Mouse (Mus musculus): ENCODE data around the gene Clec12a. TPM values are rescaled to one million over a fixed set of nuclear protein-coding genes. Genes with fewer than 3 reads are reported as not detected.

The Clec12a gene
- total RNA-seq, 2 experiments from 2014 or later = not detected

GRCm38 (mm10) chr6:129369374-129370132 lies 27.1 kb downstream of the Clec12a start:
- no peak for DNase-seq (ENCODE audit: low spot score in 2 of 2)

DNA sequence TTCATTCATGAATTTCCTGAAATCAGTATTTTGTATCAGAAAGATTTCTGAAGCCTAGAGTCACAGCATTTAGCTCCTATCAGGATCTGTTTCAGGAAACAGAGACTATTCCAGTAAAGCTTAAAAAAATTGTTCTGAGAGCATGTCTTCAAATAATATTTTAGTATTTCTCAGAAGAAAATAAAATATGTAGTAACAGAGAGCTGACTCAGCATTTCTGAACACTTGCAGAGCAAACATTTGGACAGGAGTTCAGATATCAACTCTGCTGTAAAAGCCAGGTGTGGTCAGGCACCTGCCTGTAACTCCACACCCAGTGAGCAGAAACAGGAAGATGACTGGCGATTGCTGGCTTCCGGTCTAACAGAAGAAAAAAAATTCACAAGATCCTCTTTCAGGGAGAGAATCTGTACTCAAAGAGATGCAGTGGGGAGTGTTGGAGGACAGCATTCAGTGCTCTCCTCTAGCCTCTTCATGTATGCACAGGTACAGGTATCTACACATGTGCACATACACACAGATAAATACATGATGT lies 32.5 kb downstream of the Clec12a start:
- no peak for DNase-seq (ENCODE audit: low spot score in 2 of 2)

DNA sequence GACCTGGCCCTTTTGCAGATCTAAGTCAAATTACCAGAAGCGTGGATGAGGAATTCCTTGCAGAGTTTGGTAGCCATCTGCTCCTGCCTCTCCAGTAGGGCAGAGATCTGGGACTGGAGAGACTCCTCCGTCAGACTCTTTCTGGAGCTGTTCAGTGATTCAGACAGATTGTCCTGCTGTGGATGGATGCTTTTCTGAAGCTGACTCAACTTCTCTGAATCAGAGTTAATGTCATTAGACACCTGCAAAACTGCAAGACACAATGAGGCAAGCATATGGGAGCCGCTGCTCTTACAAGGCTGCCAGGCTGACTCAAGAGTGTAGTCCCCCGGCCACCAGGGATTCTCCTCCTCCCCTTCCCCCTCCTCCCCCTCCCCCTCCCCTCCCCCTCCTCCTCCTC lies 38.0 kb downstream of the Clec12a start:
- DNase-seq (ENCODE audit: low spot score in 2 of 2) = peak in 1 of 2 experiments; percentile 16

DNA sequence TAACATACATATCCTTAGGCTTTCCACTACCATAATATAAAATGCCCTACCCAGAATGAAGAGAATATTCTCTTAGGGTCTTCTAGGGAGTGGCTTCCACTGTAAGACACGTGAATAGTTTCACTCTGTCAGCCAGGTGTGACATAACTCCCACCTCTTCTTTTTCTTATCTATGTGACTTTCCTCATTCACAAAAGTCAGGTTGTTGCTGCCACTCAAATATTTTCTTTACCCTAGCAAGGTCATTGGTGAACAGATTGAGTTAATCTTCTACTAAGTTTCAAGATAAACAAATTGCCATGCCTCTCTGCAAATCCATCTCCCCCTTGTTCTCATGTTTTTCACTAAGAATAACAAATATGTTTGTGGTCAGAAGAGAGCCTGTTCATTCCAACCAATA lies 39.2 kb downstream of the Clec12a start:
- no peak for DNase-seq (ENCODE audit: low spot score in 2 of 2)

DNA sequence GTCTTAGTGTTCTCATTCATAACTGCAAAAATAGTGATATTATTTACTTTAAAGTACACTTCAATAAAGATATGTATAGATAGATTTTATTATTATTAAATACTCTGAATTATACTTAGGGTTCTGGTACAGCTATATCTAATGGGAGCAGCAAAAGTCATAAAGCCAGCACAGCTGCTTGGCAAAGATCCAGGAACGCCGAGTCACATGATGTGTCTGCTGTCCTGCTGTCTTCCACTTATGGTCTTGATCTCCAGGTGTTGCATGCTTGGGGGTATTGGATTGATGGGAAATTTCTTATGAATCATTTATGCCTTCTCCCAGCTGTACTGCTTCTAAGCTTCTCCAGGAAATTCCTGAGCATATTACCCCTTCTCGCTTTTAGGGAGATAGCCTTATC lies 41.0 kb downstream of the Clec12a start:
- no peak for DNase-seq (ENCODE audit: low spot score in 2 of 2)

DNA sequence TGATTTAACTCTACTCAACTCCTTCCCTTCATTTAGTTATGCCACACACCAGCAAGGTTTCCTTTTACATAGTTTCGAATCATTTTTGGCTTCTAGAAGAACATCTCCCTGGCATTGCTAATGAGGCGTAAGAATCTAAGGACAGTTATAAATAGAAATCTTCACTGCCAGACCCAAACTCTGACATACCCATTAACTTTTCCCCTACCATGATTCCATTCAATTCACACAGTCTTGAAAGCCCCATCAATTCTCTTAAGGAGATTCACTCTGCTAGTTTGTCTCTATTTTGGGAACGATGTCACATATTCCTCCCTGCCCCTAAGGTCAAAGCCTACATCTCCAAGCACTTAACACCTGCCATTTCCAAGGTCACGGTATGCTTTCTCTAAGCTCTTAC lies 42.5 kb downstream of the Clec12a start:
- DNase-seq (ENCODE audit: low spot score in 2 of 2) = no peak

GRCm38 (mm10) chr6:129385774-129386173 lies 43.3 kb downstream of the Clec12a start, which contains the start of gene Clec12b:
TSS of gene Clec12b (minus strand) at chr6:129385874.
- DNase-seq (ENCODE audit: low spot score in 2 of 2) = no peak

DNA sequence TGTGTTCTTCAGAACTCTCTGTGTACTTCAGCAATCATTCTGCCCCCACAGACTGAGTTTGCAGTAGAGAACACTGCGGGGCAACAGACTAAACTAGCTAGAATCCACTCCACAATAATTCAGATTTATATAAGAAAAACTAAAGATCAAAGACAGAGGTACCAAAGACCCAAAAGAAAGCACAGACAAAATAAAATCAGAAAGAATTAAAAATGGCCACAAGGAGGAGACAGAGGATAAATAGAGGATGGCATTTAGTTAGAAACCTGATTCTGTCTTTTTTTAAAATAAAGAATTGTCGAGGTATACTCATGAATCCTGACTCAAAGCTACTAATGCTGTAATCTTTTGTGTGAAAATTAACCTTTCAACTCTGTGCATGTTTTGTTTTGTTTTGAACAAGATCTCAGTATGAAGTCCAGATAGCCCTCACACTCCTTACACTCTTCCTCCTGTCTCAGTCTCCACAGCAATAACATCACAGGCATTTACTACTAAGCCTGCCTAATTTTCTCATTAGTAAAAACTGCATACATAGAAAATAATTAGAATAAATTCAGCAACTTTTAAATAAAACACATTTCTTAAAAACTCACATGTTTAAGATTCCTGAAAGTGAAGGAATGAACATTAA lies 50.7 kb downstream of the Clec12a start:
- peak in 1 of 2 experiments; percentile 29 for DNase-seq (ENCODE audit: low spot score in 2 of 2)

- no peak for DNase-seq (ENCODE audit: low spot score in 2 of 2)
These were observed 51.2 kb downstream of the Clec12a start for GRCm38 (mm10) chr6:129393732-129394131.

- no peak for DNase-seq (ENCODE audit: low spot score in 2 of 2)
These were observed 54.5 kb downstream of the Clec12a start, which contains the start of gene Clec1b for GRCm38 (mm10) chr6:129396997-129397396. TSS of gene Clec1b (plus strand) at chr6:129397297.

- no peak for DNase-seq (ENCODE audit: low spot score in 2 of 2)
These were observed 57.5 kb downstream of the Clec12a start for GRCm38 (mm10) chr6:129399945-129400344.

- no peak for DNase-seq (ENCODE audit: low spot score in 2 of 2)
These were observed 59.9 kb downstream of the Clec12a start for GRCm38 (mm10) chr6:129402404-129402803.

DNA sequence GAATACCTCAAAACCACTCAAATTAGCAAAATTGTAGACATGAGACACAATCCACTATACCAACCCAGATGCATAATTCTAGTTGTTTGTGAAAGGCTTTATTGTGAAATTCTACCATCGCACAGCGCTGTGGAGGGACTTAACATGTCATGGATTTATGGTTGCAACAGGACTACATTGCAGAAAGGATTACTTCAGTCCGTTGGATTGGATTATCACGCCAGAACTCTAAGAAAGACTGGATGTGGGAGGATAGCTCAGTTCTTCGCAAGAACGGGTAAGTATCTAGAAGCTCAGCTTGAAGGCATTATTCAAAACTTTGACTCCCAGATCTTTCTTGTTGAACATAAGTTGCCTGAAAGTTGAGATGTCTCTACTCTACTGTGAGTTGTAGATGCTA lies 60.9 kb downstream of the Clec12a start:
- DNase-seq (ENCODE audit: low spot score in 2 of 2) = no peak

DNA sequence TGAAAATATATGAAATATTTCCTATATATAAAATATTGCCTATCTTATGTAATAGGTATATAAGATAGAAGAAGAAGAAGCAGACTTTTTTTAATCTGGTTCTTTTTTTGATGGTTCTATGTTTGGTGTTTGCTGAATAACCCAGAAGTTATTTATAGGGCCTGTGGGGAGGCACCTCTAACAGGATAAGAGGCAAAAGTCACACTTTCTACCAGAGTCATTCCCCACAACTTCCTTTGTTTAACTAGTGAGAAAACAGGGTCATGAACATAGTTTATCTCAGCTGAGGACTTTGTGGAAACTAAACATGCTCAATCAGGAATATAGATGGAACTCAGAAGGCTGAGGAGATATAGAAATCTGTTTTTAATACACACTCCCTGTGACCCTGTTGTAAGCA lies 63.5 kb downstream of the Clec12a start:
- DNase-seq (ENCODE audit: low spot score in 2 of 2) = no peak

DNA sequence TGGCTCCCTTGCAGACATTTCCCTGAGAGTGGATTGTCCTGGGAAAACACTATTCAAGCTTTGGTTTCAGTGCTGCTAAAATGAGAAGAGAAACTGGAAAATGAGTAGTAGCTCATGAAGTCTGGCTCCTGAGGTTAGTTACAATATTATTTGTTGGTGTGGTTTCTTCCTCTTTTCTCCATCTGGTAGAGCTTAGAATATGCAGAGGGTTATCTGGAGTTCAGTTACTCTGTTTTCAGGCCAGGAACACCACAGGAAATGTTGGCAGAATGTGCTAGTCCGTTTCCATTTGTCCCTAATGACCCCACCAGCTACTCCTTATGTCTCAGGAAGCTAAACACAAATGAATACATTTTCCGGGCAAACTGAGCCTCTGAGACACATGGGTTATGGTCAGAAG lies 64.8 kb downstream of the Clec12a start:
- no peak for DNase-seq (ENCODE audit: low spot score in 2 of 2)

DNA sequence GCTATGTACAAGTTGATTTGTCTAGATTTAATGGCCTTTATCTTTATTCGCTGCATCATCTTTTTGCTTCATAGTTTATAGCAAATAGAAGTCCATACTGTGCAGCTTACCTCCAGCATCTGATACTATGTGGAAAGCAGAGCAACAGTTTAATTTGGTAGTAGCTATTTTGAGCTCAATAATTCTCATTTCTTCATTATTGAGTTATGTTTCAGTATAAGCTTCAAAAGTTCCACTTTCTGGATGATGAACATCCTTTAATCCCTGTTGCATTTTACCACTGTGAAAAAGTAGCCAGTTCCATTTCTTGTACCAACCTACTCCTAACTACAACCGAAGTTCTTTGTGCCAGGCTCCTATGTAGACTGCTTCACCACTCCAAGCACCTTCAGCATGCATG lies 66.1 kb downstream of the Clec12a start, which contains the start of gene Clec9a:
Gene Clec9a, plus strand, starts transcription at position 301 of the 400 bp plus-strand sequence.
- no peak for DNase-seq (ENCODE audit: low spot score in 2 of 2)

- DNase-seq (ENCODE audit: low spot score in 2 of 2) = no peak
These were observed 71.7 kb downstream of the Clec12a start for GRCm38 (mm10) chr6:129414177-129414576.

Other genes starting within 250 kb of the Clec12a start
- gene Clec2e, start 241.8 kb upstream of the Clec12a start, total RNA-seq (2021) = not detected
- 1 to 10 TPM; 3.9 to 6.0 TPM for gene Clec2d, start 162.1 kb upstream of the Clec12a start, total RNA-seq (2021)
- not detected for gene Cd69, start 67.3 kb upstream of the Clec12a start, total RNA-seq (2021)
- gene 4922502D21Rik, start 10.9 kb upstream of the Clec12a start, total RNA-seq (2021) = not detected
- not detected for gene Clec12b, start 43.2 kb downstream of the Clec12a start, total RNA-seq (2021)
- not detected for gene Clec1b, start 54.6 kb downstream of the Clec12a start, total RNA-seq (2021)
- gene Clec9a, start 66.2 kb downstream of the Clec12a start, total RNA-seq (2021) = not detected
- gene Clec1a, start 109.3 kb downstream of the Clec12a start, total RNA-seq (2021) = 1 to 10 TPM; 4.2 TPM
- not detected for gene Olr1, start 164.5 kb downstream of the Clec12a start, total RNA-seq (2021)
- not detected for gene Tmem52b, start 169.9 kb downstream of the Clec12a start, total RNA-seq (2021)
- gene Gabarapl1, start 190.5 kb downstream of the Clec12a start, total RNA-seq (2021) = 100 to 1,000 TPM; 745 to 780 TPM
- gene Klre1, start 235.2 kb downstream of the Clec12a start, total RNA-seq (2021) = not detected
- not detected for gene Klrd1, start 249.1 kb downstream of the Clec12a start, total RNA-seq (2021)